Mouse (Mus musculus): ENCODE results near the gene Rac1.

Rac1 gene

DNA sequence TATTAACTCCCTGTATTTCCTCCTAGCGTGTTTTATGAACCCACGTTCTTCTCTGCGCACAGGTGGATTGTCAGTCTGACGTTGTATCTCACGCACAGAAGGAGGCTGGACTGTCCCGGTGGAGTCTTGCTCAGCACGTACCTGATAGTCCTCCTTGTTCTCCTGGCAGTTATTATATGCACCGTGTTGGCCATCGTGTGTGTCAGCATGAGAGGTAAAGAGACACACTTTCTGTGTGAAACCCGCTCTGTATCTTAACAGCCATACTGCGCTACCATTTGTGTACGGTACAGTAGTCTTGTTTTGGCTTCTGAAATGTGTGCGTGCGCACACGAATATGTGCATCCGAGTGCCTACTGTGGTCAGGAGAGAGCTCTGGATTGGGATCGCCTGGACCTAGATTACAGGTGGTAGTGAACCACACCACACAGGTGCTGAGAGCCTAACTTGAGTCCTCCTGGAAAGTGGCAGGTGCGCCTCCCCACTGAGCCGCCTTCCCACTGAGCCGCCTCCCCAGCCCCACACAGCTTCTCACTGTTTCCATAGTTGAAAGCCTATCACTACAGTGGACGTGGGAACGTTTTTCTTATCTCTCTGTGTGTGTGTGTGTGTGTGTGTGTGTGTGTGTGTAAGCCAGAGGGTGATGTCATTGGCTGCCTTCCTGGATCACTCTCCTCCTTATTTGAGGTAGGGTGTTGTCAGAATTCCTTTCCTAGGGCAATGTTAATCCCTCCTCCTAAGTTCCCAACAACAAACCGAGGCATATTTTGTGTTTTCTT is 60.8 kb downstream of the Rac1 start:
- Histone ChIP-seq H3K4me1 (replicated peaks; ENCODE audit: low read depth, low read length) (peaks cover 20% of the 10 kb centered on the region; the same call in 1 of the 2 replicates), H3K4me3 (replicated peaks; ENCODE audit: low read length) (no peak overlapping the region)
- TF ChIP-seq CTCF (conservative IDR thresholded peaks at IDR 0.05; ENCODE audit: low read length) (no peak), NANOG (IDR thresholded peaks at IDR 0.05; ENCODE audit: borderline replicate concordance, low read length) (no peak), POU5F1 (IDR thresholded peaks at IDR 0.05; ENCODE audit: borderline replicate concordance, low read length) (no peak)

GRCm38 (mm10) chr5:143465156-143466085 is 62.4 kb downstream of the Rac1 start:
- TF ChIP-seq POU5F1 (IDR thresholded peaks at IDR 0.05; ENCODE audit: borderline replicate concordance, low read length) = no peak
- TF ChIP-seq NANOG (IDR thresholded peaks at IDR 0.05; ENCODE audit: borderline replicate concordance, low read length) = no peak
- no peak for TF ChIP-seq CTCF (conservative IDR thresholded peaks at IDR 0.05; ENCODE audit: low read length)
- Histone ChIP-seq H3K4me3 (replicated peaks; ENCODE audit: low read length) (peak overlapping the region; percentile 84), H3K36me3 (ENCODE audit: insufficient read depth, low read length) (peaks cover 9% of the 10 kb centered on the region), H3K27me3 (ENCODE audit: insufficient read depth, low read length) (peaks cover 39% of the 10 kb centered on the region), H3K4me1 (replicated peaks; ENCODE audit: low read depth, low read length) (peaks cover 20% of the 10 kb centered on the region; the same call in 1 of the 2 replicates), H3K9me3 (ENCODE audit: low read length) (no peaks in the 10 kb centered on the region)

More for the DNA sequence above, 60.8 kb downstream of the Rac1 start:
- H3K27me3 ChIP-seq (ENCODE audit: insufficient read depth, low read length) = peaks cover 39% of the 10 kb centered on the region
- no peaks in the 10 kb centered on the region for H3K9me3 ChIP-seq (ENCODE audit: low read length)
- peaks cover 9% of the 10 kb centered on the region for H3K36me3 ChIP-seq (ENCODE audit: insufficient read depth, low read length)

GRCm38 (mm10) chr5:143464757-143465118 is 63.1 kb downstream of the Rac1 start:
- Histone ChIP-seq H3K36me3 (ENCODE audit: insufficient read depth, low read length) (peaks cover 9% of the 10 kb centered on the region), H3K27me3 (ENCODE audit: insufficient read depth, low read length) (peaks cover 39% of the 10 kb centered on the region), H3K4me3 (replicated peaks; ENCODE audit: low read length) (peak overlapping the region; percentile 84), H3K4me1 (replicated peaks; ENCODE audit: low read depth, low read length) (peaks cover 20% of the 10 kb centered on the region; the same call in 1 of the 2 replicates), H3K9me3 (ENCODE audit: low read length) (peaks cover 3% of the 10 kb centered on the region)
- TF ChIP-seq CTCF (conservative IDR thresholded peaks at IDR 0.05; ENCODE audit: low read length) (no peak), NANOG (IDR thresholded peaks at IDR 0.05; ENCODE audit: borderline replicate concordance, low read length) (no peak), POU5F1 (IDR thresholded peaks at IDR 0.05; ENCODE audit: borderline replicate concordance, low read length) (no peak)

GRCm38 (mm10) chr5:143464100-143464756 is 63.6 kb downstream of the Rac1 start, which contains the start of gene Daglb:
TSS of gene Daglb (plus strand) at chr5:143464584.
- peaks cover 20% of the 10 kb centered on the region; the same call in 1 of the 2 replicates for H3K4me1 ChIP-seq (replicated peaks; ENCODE audit: low read depth, low read length)
- H3K36me3 ChIP-seq (ENCODE audit: insufficient read depth, low read length) = peaks cover 9% of the 10 kb centered on the region
- H3K4me3 ChIP-seq (replicated peaks; ENCODE audit: low read length) = peak within 1 kb of the TSS; percentile 84
- peaks cover 9% of the 10 kb centered on the region for H3K9me3 ChIP-seq (ENCODE audit: low read length)
- peaks cover 39% of the 10 kb centered on the region for H3K27me3 ChIP-seq (ENCODE audit: insufficient read depth, low read length)
- TF ChIP-seq NANOG (IDR thresholded peaks at IDR 0.05; ENCODE audit: borderline replicate concordance, low read length) = no peak
- TF ChIP-seq CTCF (conservative IDR thresholded peaks at IDR 0.05; ENCODE audit: low read length) = no peak
- TF ChIP-seq POU5F1 (IDR thresholded peaks at IDR 0.05; ENCODE audit: borderline replicate concordance, low read length) = no peak

- H3K36me3 ChIP-seq (ENCODE audit: insufficient read depth, low read length) = peaks cover 9% of the 10 kb centered on the region
- TF ChIP-seq CTCF (conservative IDR thresholded peaks at IDR 0.05; ENCODE audit: low read length) = no peak
- TF ChIP-seq NANOG (IDR thresholded peaks at IDR 0.05; ENCODE audit: borderline replicate concordance, low read length) = no peak
- TF ChIP-seq POU5F1 (IDR thresholded peaks at IDR 0.05; ENCODE audit: borderline replicate concordance, low read length) = no peak
- peaks cover 13% of the 10 kb centered on the region for H3K9me3 ChIP-seq (ENCODE audit: low read length)
- peaks cover 20% of the 10 kb centered on the region; the same call in 1 of the 2 replicates for H3K4me1 ChIP-seq (replicated peaks; ENCODE audit: low read depth, low read length)
- H3K27me3 ChIP-seq (ENCODE audit: insufficient read depth, low read length) = peaks cover 39% of the 10 kb centered on the region
- peak overlapping the region; percentile 84 for H3K4me3 ChIP-seq (replicated peaks; ENCODE audit: low read length)
Observed at GRCm38 (mm10) chr5:143463671-143464070, 64.2 kb downstream of the Rac1 start.

Data from E14TG2a.4 (cell line).